Mouse (Mus musculus) heart, adult 2 months (tissue): Measurements from ENCODE around the gene 1700020N01Rik. TPM values are rescaled to one million over a fixed set of nuclear protein-coding genes. Genes with fewer than 3 reads are reported as not detected.

ENCODE experiments used
- DNase-seq, 2 experiments: peaks; one replicate each; pipeline ENCODE4 v3.0.0; 2021
- H3K27ac ChIP-seq: fragments of 200-600 bp; 2 replicates; pipeline ENCODE4 v1.8.1; 2022
- H3K27me3 ChIP-seq: fragments of 200-500 bp; 2 replicates; pipeline ENCODE4 v1.6.1; 2012; ENCODE audit warnings: mild to moderate bottlenecking, low read length, inconsistent platforms, mixed read lengths; ENCODE audit not compliant: control insufficient read depth, insufficient read depth
- H3K36me3 ChIP-seq: fragments of 200-500 bp; 2 replicates; pipeline ENCODE4 v1.6.1; 2012; ENCODE audit warnings: low read length, inconsistent platforms; ENCODE audit not compliant: control insufficient read depth, insufficient read depth
- H3K4me1 ChIP-seq: fragments of 200-500 bp; 2 replicates; pipeline ENCODE4 v1.6.1; 2011; ENCODE audit warnings: low read length; ENCODE audit not compliant: control insufficient read depth, insufficient read depth
- H3K4me3 ChIP-seq: fragments of 200-600 bp; 2 replicates; pipeline ENCODE4 v1.8.1; 2022
- H3K79me2 ChIP-seq: fragments of 200-500 bp; replicated peaks from 2 replicates; pipeline ENCODE4 v1.6.1; 2012; ENCODE audit warnings: mild to moderate bottlenecking, inconsistent platforms, low read length, moderate library complexity, mixed read lengths; ENCODE audit not compliant: control insufficient read depth, insufficient read depth
- H3K9ac ChIP-seq: fragments of 200-500 bp; 2 replicates; pipeline ENCODE4 v1.6.1; 2012; ENCODE audit warnings: low read depth, mild to moderate bottlenecking, control low read depth, inconsistent platforms, low read length, mixed read lengths
- CTCF ChIP-seq: fragments of 200-600 bp; IDR thresholded peaks from 2 replicates; pipeline ENCODE4 v1.8.1; 2022; ENCODE audit warnings: antibody characterized with exemption, mild to moderate bottlenecking, moderate library complexity
- EP300 ChIP-seq: fragments of 200-500 bp; IDR thresholded peaks from 2 replicates; pipeline ENCODE4 v1.6.1; 2011; ENCODE audit warnings: low read depth, low read length, control low read depth; ENCODE audit not compliant: insufficient read depth
- POLR2A ChIP-seq: fragments of 200-500 bp; IDR thresholded peaks from 2 replicates; pipeline ENCODE4 v1.6.1; 2011; ENCODE audit warnings: mild to moderate bottlenecking, low read depth, low read length, control low read depth; ENCODE audit not compliant: insufficient read depth
- WGBS: fragments of 180-500 bp; shearing (Covaris S2); methylation state at CpG from one replicate; pipeline ENCODE4 v1.1.7; 2018; 5-methylcytosine and 5-hydroxymethylcytosine counted together
- intact Hi-C: fragments of 180-260 bp; cut with DNase I; formaldehyde crosslinking; loops from one replicate; pipeline ENCODE4 v1.15.1; 2025
- polyA plus RNA-seq: library from polyadenylated mRNA; depleted of rRNA; stranded (reverse); fragments of >200 nt; gene quantifications from 2 replicates; pipeline ENCODE4 v1.2.3, GENCODE M21; 2012
- total RNA-seq, 2 experiments: library from RNA; stranded (reverse); gene quantifications; 2 replicates each; pipeline ENCODE4 v1.2.3; 2021

Gene 1700020N01Rik
- total and polyA plus RNA-seq, 3 experiments, result not detected

- Histone ChIP-seq H3K79me2 (no peaks in the 10 kb centered on the region), H3K27ac (no peak overlapping the region), H3K36me3 (no peaks in the 10 kb centered on the region), H3K4me1 (no peaks in the 10 kb centered on the region), H3K4me3 (no peak overlapping the region), H3K27me3 (no peaks in the 10 kb centered on the region), H3K9ac (no peak overlapping the region)
- DNase-seq, result no peak
- TF ChIP-seq EP300, result no peak
- WGBS, result 94% methylated on average over 5 of the region's 5 CpGs
- intact Hi-C loops, result no loop called here
These were observed 28.8 kb upstream of the 1700020N01Rik start for GRCm38 (mm10) chr10:21564189-21564588.

GRCm38 (mm10) chr10:21566074-21566473 is 26.9 kb upstream of the 1700020N01Rik start:
- Histone ChIP-seq H3K79me2 (no peaks in the 10 kb centered on the region), H3K36me3 (no peaks in the 10 kb centered on the region), H3K27me3 (no peaks in the 10 kb centered on the region), H3K4me3 (no peak overlapping the region), H3K27ac (no peak overlapping the region), H3K4me1 (no peaks in the 10 kb centered on the region), H3K9ac (no peak overlapping the region)
- WGBS, result 81% methylated on average over 1 of the region's 1 CpGs
- TF ChIP-seq EP300, result no peak
- TF ChIP-seq POLR2A, result no peak
- TF ChIP-seq CTCF, result no peak
- DNase-seq, result no peak
- intact Hi-C loops, result no loop called here

GRCm38 (mm10) chr10:21571615-21572014 is 21.3 kb upstream of the 1700020N01Rik start:
- H3K27ac ChIP-seq, result no peak overlapping the region
- WGBS, result 85% methylated on average over 4 of the region's 4 CpGs
- DNase-seq, result no peak
- intact Hi-C loops, result no loop called here
- no peak overlapping the region for H3K4me3 ChIP-seq
- TF ChIP-seq POLR2A, result no peak
- TF ChIP-seq CTCF, result no peak
- no peak for TF ChIP-seq EP300
- no peaks in the 10 kb centered on the region for H3K27me3 ChIP-seq
- H3K36me3 ChIP-seq, result no peaks in the 10 kb centered on the region
- H3K9ac ChIP-seq, result no peak overlapping the region
- no peaks in the 10 kb centered on the region for H3K79me2 ChIP-seq
- H3K4me1 ChIP-seq, result no peaks in the 10 kb centered on the region; the same call in 1 of the 2 replicates

GRCm38 (mm10) chr10:21573713-21574112 is 19.2 kb upstream of the 1700020N01Rik start:
- WGBS, result 44% methylated on average over 4 of the region's 4 CpGs
- intact Hi-C loops, result no loop called here
- no peak overlapping the region for H3K4me3 ChIP-seq
- H3K9ac ChIP-seq, result no peak overlapping the region
- no peaks in the 10 kb centered on the region; the same call in 1 of the 2 replicates for H3K4me1 ChIP-seq
- no peaks in the 10 kb centered on the region for H3K79me2 ChIP-seq
- TF ChIP-seq POLR2A (no peak), EP300 (peak; percentile 60; the same call in 1 of the 2 replicates)
- H3K27me3 ChIP-seq, result no peaks in the 10 kb centered on the region
- DNase-seq, result no peak
- H3K36me3 ChIP-seq, result no peaks in the 10 kb centered on the region
- peak overlapping the region; percentile 41 for H3K27ac ChIP-seq

GRCm38 (mm10) chr10:21575806-21576378 is 17.1 kb upstream of the 1700020N01Rik start:
- H3K27me3 ChIP-seq, result no peaks in the 10 kb centered on the region
- no peaks in the 10 kb centered on the region for H3K36me3 ChIP-seq
- no peak overlapping the region for H3K4me3 ChIP-seq
- 95% methylated on average over 11 of the region's 11 CpGs for WGBS
- no peak for DNase-seq
- H3K4me1 ChIP-seq, result no peaks in the 10 kb centered on the region; the same call in 1 of the 2 replicates
- TF ChIP-seq CTCF (no peak), EP300 (no peak), POLR2A (no peak)
- no peak overlapping the region for H3K27ac ChIP-seq
- no peak overlapping the region for H3K9ac ChIP-seq
- H3K79me2 ChIP-seq, result no peaks in the 10 kb centered on the region
- intact Hi-C loops, result no loop called here

GRCm38 (mm10) chr10:21577798-21578197 is 15.1 kb upstream of the 1700020N01Rik start:
- no peak overlapping the region for H3K4me3 ChIP-seq
- DNase-seq, result no peak
- H3K4me1 ChIP-seq, result no peaks in the 10 kb centered on the region; the same call in 1 of the 2 replicates
- no peak overlapping the region for H3K27ac ChIP-seq
- H3K36me3 ChIP-seq, result no peaks in the 10 kb centered on the region
- intact Hi-C loops, result no loop called here
- H3K27me3 ChIP-seq, result no peaks in the 10 kb centered on the region
- H3K79me2 ChIP-seq, result no peaks in the 10 kb centered on the region
- 74% methylated on average over 6 of the region's 6 CpGs for WGBS
- H3K9ac ChIP-seq, result no peak overlapping the region
- TF ChIP-seq POLR2A, result no peak
- TF ChIP-seq EP300, result no peak
- no peak for TF ChIP-seq CTCF
